Comparison of ENCODE assay signal across 16 mouse cellular contexts in genomic region chr2:121612112-121612511, GRCm38 (mm10).
DNase-seq lines count a peak whose midpoint lies in the region; ATAC-seq lines count a peak whose summit lies in the region.
"Had no signal": no experiment of that assay in that cellular context is flagged by ENCODE, and none has a peak within 500 bp of the region (broad histone marks: within the 10 kb centered on the region; RNA-seq: fewer than 3 reads in every experiment).

No protein-coding gene starts in this region.

- H3K27me3 ChIP-seq in forebrain, embryonic 12.5 days: no peaks in the 10 kb centered on the region
- no peaks in the 10 kb centered on the region for H3K27me3 ChIP-seq in forebrain, embryonic 16.5 days (replicated peaks; ENCODE audit: control insufficient read depth, insufficient read depth, low read length)
- H3K27me3 ChIP-seq: limb, embryonic 15.5 days; lung, embryonic 15.5 days; stomach, embryonic 15.5 days had no signal

- H3K4me3 ChIP-seq in forebrain, embryonic 12.5 days (replicated peaks): no peak overlapping the region
- no peak overlapping the region for H3K4me3 ChIP-seq in forebrain, embryonic 16.5 days (replicated peaks; ENCODE audit: low read length)
- H3K4me3 ChIP-seq: heart, embryonic 10.5 days; limb, embryonic 15.5 days; lung, embryonic 15.5 days; stomach, embryonic 15.5 days had no signal

- no peak overlapping the region for H3K4me2 ChIP-seq in forebrain, embryonic 12.5 days
- H3K4me2 ChIP-seq in forebrain, embryonic 16.5 days (ENCODE audit: low read length): no peak overlapping the region
- H3K4me2 ChIP-seq: limb, embryonic 15.5 days; lung, embryonic 15.5 days; stomach, embryonic 15.5 days had no signal

- no peaks in the 10 kb centered on the region for H3K9me3 ChIP-seq in forebrain, embryonic 12.5 days
- no peaks in the 10 kb centered on the region for H3K9me3 ChIP-seq in forebrain, embryonic 16.5 days (ENCODE audit: control insufficient read depth, low read length)
- H3K9me3 ChIP-seq: heart, embryonic 10.5 days; limb, embryonic 15.5 days; lung, embryonic 15.5 days; stomach, embryonic 15.5 days had no signal

- H3K27ac ChIP-seq in forebrain, embryonic 12.5 days: no peak overlapping the region
- no peak overlapping the region for H3K27ac ChIP-seq in forebrain, embryonic 16.5 days (ENCODE audit: low read length)
- H3K27ac ChIP-seq: heart, embryonic 10.5 days; kidney, postnatal 0 days; limb, embryonic 15.5 days; lung, embryonic 15.5 days; stomach, embryonic 15.5 days had no signal

- ATAC-seq in forebrain, embryonic 12.5 days (ENCODE audit: low FRiP score): 0 out of 2 replicates have a peak, but pooled peaks have one; percentile 20
- ATAC-seq in forebrain, embryonic 16.5 days: no peak

- H3K4me1 ChIP-seq in forebrain, embryonic 12.5 days: peaks cover 28% of the 10 kb centered on the region
- peaks cover 7% of the 10 kb centered on the region; the same call in 1 of the 2 replicates for H3K4me1 ChIP-seq in forebrain, embryonic 16.5 days (replicated peaks; ENCODE audit: control insufficient read depth, insufficient read depth, low read length)

- no peaks in the 10 kb centered on the region for H3K36me3 ChIP-seq in forebrain, embryonic 12.5 days (replicated peaks)
- no peaks in the 10 kb centered on the region for H3K36me3 ChIP-seq in forebrain, embryonic 16.5 days (ENCODE audit: control insufficient read depth, insufficient read depth)
- H3K36me3 ChIP-seq: heart, embryonic 10.5 days; limb, embryonic 15.5 days; lung, embryonic 15.5 days; stomach, embryonic 15.5 days had no signal

- H3K9ac ChIP-seq in forebrain, embryonic 12.5 days: no peak overlapping the region
- no peak overlapping the region for H3K9ac ChIP-seq in forebrain, embryonic 16.5 days (replicated peaks; ENCODE audit: low read depth, low read length)
- H3K9ac ChIP-seq: limb, embryonic 15.5 days; lung, embryonic 15.5 days; stomach, embryonic 15.5 days had no signal

- peak; percentile 48 for DNase-seq in NIH3T3 (ENCODE audit: low read depth)
- peak; percentile 19 for DNase-seq in gonadal fat pad, adult 2 months (ENCODE audit: low read depth)
- DNase-seq in lung, postnatal 25 days (ENCODE audit: low spot score): peak; percentile 14
- DNase-seq in urinary bladder, postnatal 10 days (ENCODE audit: low spot score): no peak
- DNase-seq in spleen, postnatal 36 days (ENCODE audit: low spot score in 2 of 2): no peak
- no peak for DNase-seq in kidney, postnatal 14 days
- DNase-seq: cerebellum, adult 2 months; layer of hippocampus, postnatal 36 days; right cerebral cortex, postnatal 4 days had no signal

- WGBS in forebrain, embryonic 12.5 days: 58% methylated on average over 5 of the region's 5 CpGs
- WGBS in forebrain, embryonic 16.5 days: 40% methylated on average over 5 of the region's 5 CpGs

Comparison
In these comparisons a context has a peak if more than half of its experiments do, and no peak if none do; other contexts are left out.
1. DNase-seq: peak in NIH3T3 (single experiment), gonadal fat pad, adult 2 months (single experiment) and lung, postnatal 25 days (single experiment); none in urinary bladder, postnatal 10 days (single experiment), spleen, postnatal 36 days (0 of 2) and kidney, postnatal 14 days (single experiment).